Mouse (Mus musculus) C2C12 (cell line): Measurements from ENCODE around the gene 1700001C02Rik.

Experiments
- CTCF ChIP-seq: IDR thresholded peaks from one replicate; pipeline ENCODE4 v1.5.1; 2011; ENCODE audit not compliant: control insufficient read depth, insufficient read depth, insufficient read length
- FOSL1 ChIP-seq: IDR thresholded peaks from one replicate; pipeline ENCODE4 v1.8.0; 2011; ENCODE audit warnings: mild to moderate bottlenecking, low read length; ENCODE audit not compliant: poor library complexity, insufficient read depth, severe bottlenecking
- MYOG ChIP-seq: IDR thresholded peaks from one replicate; pipeline ENCODE4 v1.6.1; 2011; ENCODE audit not compliant: control insufficient read depth, insufficient read length; ENCODE audit errors: extremely low read depth

- TF ChIP-seq CTCF (no peak), FOSL1 (no peak), MYOG (no peak)
These were observed 25.4 kb upstream of the 1700001C02Rik start for GRCm38 (mm10) chr5:30440308-30440906.
